Mouse (Mus musculus) heart, adult 2 months (tissue): Measurements from ENCODE around the gene Agrp.

Source experiments
- EP300 ChIP-seq: fragments of 200-500 bp; IDR thresholded peaks from 2 replicates; pipeline ENCODE4 v1.6.1; 2011; ENCODE audit warnings: low read depth, low read length, control low read depth; ENCODE audit not compliant: insufficient read depth
- POLR2A ChIP-seq: fragments of 200-500 bp; IDR thresholded peaks from 2 replicates; pipeline ENCODE4 v1.6.1; 2011; ENCODE audit warnings: mild to moderate bottlenecking, low read depth, low read length, control low read depth; ENCODE audit not compliant: insufficient read depth

DNA sequence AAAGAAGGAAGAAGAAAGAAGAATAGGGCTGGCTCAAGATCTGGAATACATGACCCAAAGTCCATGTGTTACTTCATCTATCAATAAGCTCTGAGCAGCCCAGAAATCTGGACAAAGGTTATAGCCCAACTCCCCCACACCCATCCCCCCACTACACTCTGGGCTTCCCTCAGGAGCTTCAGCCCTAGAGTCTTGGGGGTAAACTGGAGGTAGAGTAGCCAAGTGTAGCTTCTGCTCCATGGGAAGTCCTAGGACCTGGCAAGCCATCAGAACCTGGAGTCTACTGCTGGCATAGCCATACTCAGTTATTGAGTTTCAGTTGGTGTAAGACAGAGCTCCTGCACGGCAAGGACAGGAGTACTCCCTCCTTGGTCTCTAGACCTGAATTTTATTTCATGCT, 87.7 kb downstream of the Agrp start:
- TF ChIP-seq POLR2A = no peak
- TF ChIP-seq EP300 = no peak
